Mouse (Mus musculus) B cell, adult 2 months (primary cell): Measurements from ENCODE around the gene Wdr45.
A peak's percentile ranks its signal among the peaks of the same experiment; 100 is the strongest.

Experiments used
- DNase-seq, 2 experiments: peaks; one replicate each; pipeline ENCODE4 v3.0.0; 2022

The Wdr45 gene

DNA sequence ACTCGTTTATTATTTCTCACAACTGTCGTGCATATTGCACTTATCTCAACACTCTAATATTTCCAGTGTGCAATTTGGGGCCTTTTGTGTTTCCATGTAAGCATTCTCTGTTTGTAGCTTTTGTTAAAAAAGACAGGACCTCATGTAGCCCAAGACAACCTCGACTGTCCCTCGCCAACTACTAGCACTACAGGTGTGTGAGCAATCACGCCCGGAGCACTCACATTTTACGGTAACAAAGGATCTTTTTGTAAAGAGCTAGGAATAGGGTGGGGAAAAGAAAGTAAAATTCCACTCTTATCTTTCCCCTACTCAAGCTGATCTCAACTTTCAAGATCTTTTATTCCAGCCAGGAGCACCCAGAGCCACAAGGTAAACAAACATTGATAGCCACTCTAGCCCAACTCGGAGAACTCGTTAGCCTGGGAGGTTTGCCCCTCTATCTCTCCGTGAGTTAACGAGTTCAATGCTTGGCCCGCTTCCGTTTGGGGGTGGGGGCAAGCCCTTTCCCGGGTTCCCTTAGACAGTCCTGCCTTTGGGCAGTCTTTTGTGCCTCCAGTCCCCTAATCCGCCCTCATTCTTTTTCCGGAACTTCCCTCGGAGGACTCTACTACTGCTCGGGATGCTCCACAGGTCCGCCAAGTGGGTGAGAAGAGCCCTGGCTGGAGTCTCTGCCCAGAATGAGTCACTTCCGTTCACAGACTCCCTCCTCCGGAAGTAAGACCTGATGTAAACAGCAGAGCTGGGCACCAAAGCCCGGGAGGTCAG is 7.6 kb downstream of the Wdr45 start, which contains the start of gene Gm45208:
Gene Gm45208, plus strand, starts transcription at position 732 of the 768 bp plus-strand sequence.
- peak; percentile 74 to 78 for DNase-seq

DNA sequence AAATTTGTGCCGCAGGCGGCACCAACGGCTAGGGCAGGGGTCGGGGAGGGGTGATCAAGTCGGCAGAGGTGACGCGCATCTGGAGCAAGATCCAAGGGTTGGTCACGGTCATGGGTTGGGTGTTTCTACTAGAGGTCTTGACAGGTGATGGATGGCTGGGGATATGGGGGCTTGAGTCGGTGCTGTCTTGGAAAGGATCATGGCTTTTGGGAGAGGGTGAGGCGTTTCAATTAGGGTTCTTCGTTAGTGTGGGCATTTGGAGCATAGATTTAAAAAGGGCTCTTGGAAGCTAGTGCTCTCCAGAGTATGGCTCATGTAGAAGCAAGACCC is 8.1 kb downstream of the Wdr45 start:
- no peak for DNase-seq

DNA sequence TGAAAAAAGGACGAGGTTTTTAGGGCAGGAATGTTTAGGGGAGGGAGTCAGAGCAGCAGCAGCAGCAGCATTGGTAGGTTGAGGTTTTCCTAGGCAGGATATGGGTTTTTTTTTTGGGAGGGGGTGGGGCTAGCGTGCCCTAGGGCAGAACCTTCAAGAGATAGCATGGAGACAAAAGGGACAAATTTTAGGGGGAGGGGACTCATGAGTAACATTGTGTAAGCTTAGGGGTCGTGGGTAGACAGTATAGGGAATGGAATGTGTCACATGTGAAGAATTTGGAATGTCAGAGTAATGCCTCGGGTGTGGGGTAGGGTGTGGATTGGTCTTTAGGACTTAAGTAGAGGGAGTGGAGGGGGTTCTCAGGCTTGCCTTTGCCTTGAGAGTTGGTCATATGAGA is 8.6 kb downstream of the Wdr45 start:
- DNase-seq, result no peak

DNA sequence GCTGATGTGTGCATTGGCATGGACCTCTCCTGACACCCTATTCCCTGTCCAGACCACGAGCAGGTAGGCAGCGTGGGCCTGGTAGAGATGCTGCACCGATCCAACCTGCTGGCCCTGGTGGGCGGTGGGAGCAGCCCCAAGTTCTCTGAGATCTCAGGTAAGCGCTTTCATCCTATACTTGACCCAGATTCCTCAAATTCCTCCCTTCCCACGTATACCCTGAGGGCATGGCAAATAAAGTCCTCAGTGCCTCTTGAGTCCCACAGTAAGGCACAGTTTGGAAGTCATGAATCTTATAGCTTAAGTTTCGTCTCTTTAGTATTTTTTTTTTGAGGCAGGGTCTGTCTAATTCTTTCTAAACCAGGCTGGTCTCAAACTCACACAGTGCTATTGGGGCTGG is 10.0 kb downstream of the Wdr45 start:
- DNase-seq, result no peak

DNA sequence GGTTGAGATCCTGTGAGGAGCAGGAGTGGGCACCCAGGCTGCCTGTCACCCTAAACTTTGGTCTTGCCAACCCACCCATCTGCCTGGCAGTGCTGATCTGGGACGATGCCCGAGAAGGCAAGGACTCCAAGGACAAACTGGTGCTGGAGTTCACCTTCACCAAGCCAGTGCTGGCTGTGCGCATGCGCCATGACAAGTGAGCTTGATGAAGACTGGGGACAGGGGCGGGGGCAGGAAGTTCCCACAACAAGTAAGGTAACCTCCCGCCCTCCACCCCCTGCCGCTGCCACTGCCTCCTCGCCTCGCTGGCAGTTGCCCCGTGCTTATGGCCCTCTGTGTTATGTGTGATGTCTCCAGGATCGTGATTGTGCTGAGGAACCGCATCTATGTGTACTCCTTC is 11.7 kb downstream of the Wdr45 start:
- DNase-seq, result no peak

DNA sequence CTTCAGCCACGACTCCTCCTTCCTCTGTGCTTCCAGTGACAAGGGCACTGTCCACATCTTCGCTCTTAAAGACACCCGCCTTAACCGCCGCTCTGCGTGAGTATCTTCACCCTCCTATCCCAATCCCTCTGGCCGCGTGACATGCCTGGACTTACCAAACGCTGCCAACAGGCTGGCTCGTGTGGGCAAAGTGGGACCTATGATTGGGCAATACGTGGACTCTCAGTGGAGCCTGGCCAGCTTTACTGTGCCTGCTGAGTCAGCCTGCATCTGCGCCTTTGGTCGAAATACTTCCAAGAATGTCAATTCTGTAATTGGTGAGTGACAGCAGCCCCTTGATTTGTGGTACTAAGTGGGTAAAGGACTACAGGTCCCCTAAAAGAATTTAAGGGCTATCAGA is 13.0 kb downstream of the Wdr45 start:
- DNase-seq, result no peak

DNA sequence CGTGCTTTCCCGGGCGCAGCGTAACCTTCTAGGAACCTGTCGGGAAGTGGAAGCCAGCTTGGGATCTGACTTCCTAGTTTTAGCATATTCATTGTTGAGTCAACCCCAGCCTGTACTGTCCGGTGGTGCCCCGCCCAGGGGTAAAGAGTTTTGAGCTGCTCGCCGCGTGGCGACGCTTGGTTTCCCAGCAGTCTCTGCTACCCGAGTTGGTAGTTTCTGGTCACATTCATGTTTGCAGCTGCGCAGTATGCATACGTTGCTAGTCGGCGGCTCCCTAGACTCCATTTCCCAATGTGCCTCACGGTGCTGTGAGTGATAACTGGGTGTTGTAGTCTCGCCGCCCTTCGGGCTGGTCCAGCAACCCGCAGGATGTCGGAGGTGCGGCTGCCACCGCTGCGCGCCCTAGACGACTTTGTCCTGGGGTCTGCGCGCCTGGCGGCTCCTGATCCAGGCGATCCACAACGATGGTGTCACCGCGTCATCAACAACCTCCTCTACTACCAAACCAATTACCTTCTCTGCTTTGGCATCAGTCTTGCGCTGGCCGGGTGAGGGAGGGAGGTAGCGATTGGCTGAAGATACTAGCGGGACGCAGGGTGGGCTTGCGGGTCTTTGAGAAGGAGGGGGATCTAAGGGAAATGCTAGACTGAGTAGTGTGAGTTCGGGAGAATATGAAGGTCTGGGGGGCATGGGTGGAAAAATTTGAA is 14.2 kb downstream of the Wdr45 start, which contains the start of gene Praf2:
Gene Praf2, plus strand, starts transcription at position 225 of the 707 bp plus-strand sequence.
- peak; percentile 64 to 72 for DNase-seq

DNA sequence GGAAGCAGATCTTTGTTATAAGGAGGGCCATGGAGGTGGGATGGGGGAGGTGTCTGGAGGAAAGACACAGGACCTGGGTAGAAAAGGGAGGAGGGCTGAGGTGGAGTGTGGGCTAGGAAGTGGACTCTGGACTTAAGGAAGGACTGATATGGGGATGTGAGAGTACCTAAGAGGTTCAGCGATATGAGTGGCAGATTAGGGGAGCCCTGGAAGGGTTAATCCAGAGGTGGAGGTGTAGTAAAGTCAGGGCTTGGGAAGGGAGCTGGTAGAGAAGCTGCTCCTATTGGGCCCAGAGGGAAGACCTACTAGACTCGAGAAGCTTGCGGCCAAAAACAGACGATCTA is 14.8 kb downstream of the Wdr45 start:
- DNase-seq, result no peak

DNA sequence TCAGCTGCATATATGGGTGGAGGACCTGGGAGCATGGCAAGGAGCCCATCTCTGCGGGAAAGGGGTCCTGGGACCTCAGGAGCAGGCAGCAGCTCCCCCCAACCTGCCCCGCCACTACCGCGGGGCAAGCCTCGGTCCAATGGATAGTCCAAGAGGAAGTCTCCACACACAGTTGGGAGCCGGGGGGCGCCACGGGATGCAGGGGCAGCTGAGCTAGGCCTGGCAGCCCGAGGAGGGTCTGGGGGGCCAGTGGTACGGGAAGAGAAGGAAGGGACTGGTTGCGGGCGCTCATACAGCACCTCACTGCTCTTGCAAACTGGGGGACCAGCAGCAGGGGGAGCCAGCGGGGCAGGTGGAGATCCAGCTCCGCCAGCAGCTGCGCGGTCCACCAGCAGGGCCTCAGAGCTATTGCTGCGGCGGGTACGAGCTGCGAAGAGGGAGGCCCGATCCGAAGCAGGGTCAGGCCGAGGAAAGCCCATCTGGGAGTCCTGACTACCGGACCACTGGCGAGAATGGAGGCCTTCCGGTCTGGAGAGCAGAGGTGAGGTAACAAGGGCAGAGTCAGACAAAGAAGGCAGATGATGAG is 19.5 kb downstream of the Wdr45 start:
- DNase-seq, result peak; percentile 84 to 88

DNA sequence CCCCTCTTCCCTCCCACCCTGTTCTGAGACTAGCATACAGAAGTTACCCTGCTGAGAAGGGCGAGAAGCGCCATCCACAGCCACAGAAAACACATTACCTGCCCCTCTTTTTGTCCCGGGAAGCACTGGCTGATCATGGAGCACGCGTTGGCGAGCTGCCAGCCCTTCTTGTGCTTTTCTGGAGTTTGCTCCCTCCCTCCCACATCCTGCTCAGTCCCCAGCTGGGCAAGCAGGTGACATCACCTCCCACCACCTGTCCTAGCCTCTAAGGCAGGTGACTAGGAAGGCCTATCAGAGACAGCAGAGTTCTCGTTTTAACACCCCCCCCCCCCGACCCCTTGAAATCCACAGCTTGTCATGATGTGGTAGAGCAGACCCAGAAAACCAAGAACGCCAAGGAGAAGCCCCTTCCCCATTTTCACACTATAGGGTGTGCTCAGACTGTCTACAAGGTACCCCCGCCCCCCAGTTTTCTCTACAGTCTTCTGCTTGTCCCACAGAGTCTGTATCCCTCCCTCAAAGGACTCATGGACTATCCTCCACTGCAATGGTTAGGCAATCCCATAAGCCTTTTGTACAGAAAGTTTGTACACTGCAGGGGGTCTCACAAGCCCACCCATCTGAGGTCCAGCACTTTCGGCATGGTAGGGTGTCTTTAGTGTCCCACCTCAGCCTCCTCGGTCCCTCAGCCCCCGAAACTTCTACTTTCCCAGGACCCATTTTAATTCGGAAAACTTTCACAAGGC is 25.4 kb downstream of the Wdr45 start:
- no peak for DNase-seq

DNA sequence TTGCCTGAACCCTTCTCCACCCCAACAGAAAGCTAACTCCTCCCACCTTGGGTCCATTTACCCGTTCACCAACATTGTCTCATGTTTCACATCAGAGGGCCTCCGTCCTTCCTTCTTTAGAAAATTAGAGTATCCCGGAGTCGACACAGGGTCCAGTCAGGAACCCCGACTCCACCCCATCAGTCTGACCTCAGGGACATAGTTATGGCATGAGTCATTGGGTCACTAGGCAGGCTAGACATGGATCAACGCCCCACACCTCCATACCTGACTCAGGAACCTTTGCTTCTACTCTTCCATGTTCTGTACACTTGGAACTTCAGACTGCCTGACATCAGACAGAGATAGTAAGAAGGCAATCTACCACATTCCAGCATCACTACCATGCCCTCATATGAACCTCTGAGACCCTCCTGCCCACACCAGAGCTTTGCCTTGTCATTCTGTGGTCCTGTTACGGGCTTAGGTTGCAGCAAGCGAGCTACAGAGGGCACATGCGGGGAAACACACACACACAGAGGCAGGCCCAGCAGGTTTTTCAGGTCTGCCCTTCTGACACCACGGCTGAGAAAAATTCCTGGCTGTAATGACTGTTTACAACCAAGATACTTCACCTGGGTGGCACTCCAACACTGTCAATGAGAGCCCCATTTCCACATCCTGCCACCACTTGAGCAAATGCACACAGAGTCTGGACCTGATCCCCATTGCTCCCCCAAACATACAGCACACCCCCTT is 26.1 kb downstream of the Wdr45 start:
- no peak for DNase-seq

DNA sequence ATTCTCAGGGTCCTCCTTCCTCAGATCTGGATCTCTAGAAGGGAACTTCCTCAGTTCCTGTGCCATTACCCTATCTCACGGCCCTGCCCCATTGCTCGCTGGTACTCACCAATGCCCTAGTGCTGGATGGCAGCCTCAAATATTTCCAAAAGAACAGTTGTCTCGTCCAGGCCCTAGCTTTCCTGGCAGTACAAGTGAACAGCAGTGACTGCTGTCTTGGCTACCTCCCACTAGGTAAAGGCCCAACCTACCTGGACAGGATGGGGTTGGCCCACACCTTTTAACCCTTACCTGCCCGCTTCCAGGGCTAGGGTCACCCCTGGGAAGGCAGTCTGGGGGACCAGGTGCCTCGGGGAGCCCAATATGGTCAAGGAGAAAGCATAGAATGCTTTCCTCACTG is 27.0 kb downstream of the Wdr45 start:
- DNase-seq, result no peak

DNA sequence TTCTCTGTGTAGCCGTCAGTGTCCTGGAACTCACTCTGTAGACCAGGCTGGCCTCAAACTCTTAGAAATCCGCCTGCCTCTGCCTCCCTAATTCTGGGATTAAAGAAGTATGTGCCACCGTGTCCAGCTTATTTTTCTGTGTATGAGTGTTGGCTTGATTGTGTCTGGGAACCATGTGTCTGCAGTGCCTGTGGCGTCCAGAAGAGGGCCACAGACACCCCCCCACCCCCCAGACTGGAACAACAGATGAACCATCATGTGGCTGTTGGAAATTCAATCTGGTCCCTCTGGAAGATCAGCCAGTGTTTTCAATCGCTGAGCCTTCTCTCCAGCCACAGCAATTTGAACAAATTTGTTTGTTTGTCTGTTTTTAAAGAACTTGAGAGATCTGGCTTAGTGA is 29.3 kb downstream of the Wdr45 start:
- DNase-seq, result no peak

DNA sequence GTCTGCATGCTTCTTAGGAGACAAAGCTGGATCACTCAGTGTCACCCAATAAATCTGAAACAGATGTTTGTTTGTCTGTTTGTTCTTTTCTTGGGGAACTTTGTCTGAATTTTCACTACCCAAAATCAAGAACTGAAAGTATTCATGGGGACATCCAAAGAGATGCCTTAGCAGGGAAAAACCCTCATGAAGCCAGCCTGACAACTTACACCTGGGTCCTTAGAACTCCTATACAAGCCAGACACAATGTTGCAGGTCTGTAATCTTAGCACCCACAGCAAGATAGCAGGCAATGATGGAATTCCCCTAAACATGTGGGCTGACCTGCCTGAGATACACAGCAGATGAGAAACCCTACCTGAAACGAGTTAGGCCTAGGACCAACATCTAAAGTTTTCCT is 30.8 kb downstream of the Wdr45 start:
- no peak for DNase-seq

DNA sequence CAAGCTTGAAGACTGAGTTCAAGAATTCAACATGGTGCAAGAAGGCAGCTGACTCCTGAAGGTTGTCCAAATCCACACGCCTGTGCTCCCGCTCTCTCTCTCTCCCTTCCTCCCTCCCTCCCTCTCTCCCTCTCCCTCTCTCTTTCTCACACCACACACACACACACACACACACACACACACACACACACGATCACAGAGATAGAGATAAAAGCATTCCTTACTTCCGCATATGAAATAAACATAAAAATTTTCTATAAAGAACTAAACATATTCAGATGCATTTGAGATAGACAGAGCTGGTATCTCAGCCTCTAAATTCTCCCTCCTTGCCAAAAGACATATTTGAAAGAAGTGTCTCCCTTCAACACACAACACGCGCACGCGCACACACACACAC is 31.3 kb downstream of the Wdr45 start:
- DNase-seq, result no peak

DNA sequence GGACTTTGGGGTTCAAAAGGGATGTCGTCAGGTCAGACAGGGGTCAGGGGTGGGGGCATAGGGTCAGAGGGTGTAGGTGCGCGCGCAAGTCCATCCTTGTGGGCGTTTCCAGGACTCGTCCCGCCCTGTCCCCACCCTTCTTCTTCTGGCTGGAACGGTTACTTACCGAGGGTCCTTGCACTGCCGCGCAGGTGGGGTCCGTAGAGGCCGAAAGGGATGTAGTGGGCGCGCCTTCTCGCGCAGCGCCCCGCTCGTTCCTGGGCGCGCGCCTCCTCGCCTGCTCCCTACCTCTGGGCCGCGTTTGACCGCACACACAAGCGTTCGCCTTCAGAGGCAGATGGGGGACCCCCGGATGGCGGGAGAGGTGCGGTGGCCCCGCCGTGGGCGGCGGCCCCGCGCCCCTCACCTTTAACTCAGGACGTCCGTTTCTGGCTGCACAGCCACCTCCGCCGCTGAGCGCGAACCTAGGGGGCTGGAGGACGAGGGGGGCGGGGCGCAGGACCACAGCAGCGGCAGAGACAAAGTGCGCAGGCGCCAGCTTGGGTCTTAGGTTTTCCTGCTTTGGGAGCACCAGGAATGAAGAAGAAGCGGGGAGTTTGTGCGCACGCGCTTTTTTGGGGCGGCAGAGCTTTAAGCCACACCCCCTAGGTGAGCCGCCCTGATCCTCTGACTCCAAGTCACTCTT is 36.4 kb downstream of the Wdr45 start, which contains the start of gene Ccdc120:
Gene Ccdc120, minus strand, starts transcription at position 474 of the 685 bp plus-strand sequence.
- no peak for DNase-seq

DNA sequence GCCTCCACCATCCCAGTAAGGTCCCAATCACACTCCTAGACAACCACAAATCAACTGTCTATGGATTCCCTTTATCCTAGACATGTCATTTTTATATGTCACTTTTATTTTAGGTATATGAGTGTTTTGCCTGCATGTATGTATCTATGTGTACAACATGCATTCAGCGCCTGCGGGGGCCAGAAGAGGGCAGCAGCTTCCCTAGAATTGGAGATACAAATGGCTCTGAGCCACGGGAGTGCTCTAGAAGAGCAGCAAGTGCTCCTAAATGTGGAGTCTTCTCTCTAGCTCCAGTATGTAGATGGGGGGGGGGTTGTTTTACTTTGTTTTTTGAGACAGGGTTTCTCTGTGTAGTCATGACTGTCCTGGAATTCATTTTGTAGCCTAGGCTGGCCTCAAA is 39.5 kb downstream of the Wdr45 start:
- peak in 1 of 2 experiments; percentile 55 for DNase-seq

DNA sequence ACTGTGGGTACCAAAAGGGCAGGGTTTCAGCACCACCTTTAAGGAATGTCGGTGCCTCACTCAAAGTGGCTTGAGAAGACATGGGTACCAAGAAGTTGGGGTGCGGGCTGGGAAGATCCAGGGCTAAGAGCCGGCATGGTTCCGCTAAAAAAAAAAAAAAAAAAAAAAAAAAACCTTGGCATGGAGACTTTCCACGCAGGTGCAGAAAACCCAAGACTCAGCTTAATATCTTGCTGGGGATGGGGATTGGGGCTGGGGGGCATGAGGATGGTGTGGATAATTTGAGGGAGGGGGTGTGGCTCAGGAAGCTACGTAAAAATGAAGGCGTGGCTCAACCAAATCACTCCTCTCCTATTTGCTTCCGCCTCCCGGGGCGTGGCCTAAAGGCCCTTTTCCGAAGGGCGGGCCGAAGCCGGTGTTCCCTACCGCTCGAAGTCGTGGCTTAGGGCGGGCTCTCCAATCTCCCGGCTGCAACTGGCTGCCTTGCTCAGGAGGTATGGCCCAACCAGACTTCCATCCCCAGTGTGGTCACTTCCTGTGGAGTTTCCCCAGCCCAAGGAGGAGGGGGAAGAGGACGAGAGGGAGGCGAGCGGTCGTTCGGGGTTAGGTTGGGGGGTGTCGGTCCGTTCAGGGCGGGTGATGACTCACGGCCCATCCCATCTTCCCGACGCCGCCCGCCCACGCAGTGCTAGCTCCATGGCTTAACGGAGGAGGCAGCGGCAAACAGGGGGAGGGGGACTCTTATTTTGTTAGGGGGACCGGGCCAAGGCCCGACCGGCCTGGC is 48.2 kb downstream of the Wdr45 start, which contains the start of gene Tfe3:
Gene Tfe3, plus strand, starts transcription at position 424 of the 784 bp plus-strand sequence.
- DNase-seq, result peak; percentile 86 to 89

DNA sequence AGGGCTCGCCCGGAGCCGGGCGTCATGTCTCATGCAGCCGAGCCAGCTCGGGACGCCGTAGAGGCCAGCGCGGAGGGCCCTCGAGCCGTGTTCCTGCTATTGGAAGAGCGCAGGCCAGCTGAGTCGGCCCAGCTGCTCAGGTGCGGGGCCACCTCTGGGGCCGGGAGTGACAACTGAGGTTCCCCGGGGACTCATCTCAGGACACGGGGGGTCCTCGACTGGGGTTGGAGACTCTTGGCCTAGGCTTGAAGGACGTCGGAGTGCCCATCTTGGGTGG is 48.7 kb downstream of the Wdr45 start:
- DNase-seq, result no peak

DNA sequence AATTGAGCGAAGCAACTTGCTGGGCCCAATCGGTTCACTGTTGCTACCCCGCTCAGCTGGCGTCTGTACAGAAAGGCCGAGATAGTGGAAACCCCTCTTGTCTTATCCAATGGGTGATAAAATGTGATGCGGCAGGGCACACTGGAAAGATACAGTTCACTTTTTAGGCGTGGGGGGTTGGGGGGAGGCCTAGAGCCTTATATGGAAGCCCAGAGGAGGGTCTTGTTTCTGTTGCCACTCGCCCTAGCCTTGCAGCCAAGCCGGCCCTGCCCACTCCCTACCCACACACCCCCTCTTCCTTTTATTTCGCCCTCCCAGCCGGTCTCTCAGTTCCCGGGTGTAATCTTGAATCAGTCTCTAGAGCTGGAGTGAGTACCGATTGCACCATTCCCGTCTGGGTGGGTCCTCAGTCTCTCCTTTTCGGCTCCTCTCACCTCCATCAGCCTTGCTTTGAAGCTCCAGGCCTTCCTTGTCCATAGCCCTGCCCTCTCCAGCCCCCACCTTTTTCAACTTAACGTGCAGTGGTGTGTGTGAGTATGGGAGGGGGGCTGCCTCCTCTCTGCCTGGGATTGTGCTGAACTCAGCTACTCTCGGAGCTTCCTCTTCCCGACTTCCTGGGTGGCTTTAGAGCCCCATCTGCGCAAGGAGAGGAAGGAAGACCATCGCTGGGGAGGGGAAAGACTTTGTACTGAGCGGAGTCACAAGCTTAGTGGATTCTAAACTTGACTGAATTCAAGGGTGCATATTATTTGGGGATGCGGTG is 49.7 kb downstream of the Wdr45 start:
- DNase-seq, result peak; percentile 2 to 12
